Mouse (Mus musculus): ENCODE data around the gene Myadml2. TPM values are rescaled to one million over a fixed set of nuclear protein-coding genes. Genes with fewer than 3 reads are reported as not detected.

Myadml2 gene
- 1 to 10 TPM; 3.9 to 8.7 TPM for total RNA-seq (2021)
- long read RNA-seq, experiment 1, partial matches to known transcripts: 0 of 2 reads
- long read RNA-seq, experiment 1, other reads (novel, unspliced or antisense): 2 of 2 reads
- long read RNA-seq, experiment 2, partial matches to known transcripts: 0 of 10 reads
- long read RNA-seq, experiment 2, other reads (novel, unspliced or antisense): 10 of 10 reads

GRCm38 (mm10) chr11:120648001-120648476, at the start of gene Myadml2:
Gene Myadml2 (minus strand): TSS chr11:120648158.
- H3K4me3 ChIP-seq: peak within 1 kb of the TSS; percentile 54
- peak within 1 kb of the TSS; percentile 97 for H3K27ac ChIP-seq
- 0 out of 2 replicates have a peak, but pooled peaks have one; percentile 9 for TF ChIP-seq CTCF (conservative IDR thresholded peaks at IDR 0.05)
- peak in 1 of 2 experiments; percentile 53 for DNase-seq (ENCODE audit: low spot score in 2 of 2)

GRCm38 (mm10) chr11:120697741-120698140, 49.8 kb upstream of the Myadml2 start:
- no peak for DNase-seq (ENCODE audit: low spot score in 2 of 2)
- Histone ChIP-seq H3K27ac (peak overlapping the region; percentile 53; the same call in 1 of the 2 replicates), H3K4me3 (no peak overlapping the region)
- TF ChIP-seq CTCF (conservative IDR thresholded peaks at IDR 0.05): no peak

GRCm38 (mm10) chr11:120696568-120696967, 48.6 kb upstream of the Myadml2 start:
- peak; percentile 68 for TF ChIP-seq CTCF (conservative IDR thresholded peaks at IDR 0.05)
- no peak for DNase-seq (ENCODE audit: low spot score in 2 of 2)
- 0 out of 2 replicates have a peak overlapping the region, but pooled peaks have one; percentile 55 for H3K27ac ChIP-seq

GRCm38 (mm10) chr11:120695641-120696040, 47.7 kb upstream of the Myadml2 start:
- peak overlapping the region; percentile 55; the same call in 1 of the 2 replicates for H3K27ac ChIP-seq
- H3K4me3 ChIP-seq: no peak overlapping the region
- no peak for TF ChIP-seq CTCF (conservative IDR thresholded peaks at IDR 0.05)
- no peak for DNase-seq (ENCODE audit: low spot score in 2 of 2)

More at GRCm38 (mm10) chr11:120696568-120696967, 48.6 kb upstream of the Myadml2 start:
- no peak overlapping the region for H3K4me3 ChIP-seq

- no peak for DNase-seq (ENCODE audit: low spot score in 2 of 2)
- TF ChIP-seq CTCF (conservative IDR thresholded peaks at IDR 0.05): no peak
- Histone ChIP-seq H3K4me3 (no peak overlapping the region), H3K27ac (peak overlapping the region; percentile 61; the same call in 1 of the 2 replicates)
Measured at GRCm38 (mm10) chr11:120695184-120695583, 47.2 kb upstream of the Myadml2 start.

GRCm38 (mm10) chr11:120693461-120693860, 45.5 kb upstream of the Myadml2 start:
- no peak for DNase-seq (ENCODE audit: low spot score in 2 of 2)
- H3K27ac ChIP-seq: 0 out of 2 replicates have a peak overlapping the region, but pooled peaks have one; percentile 64
- no peak for TF ChIP-seq CTCF (conservative IDR thresholded peaks at IDR 0.05)
- no peak overlapping the region for H3K4me3 ChIP-seq

- TF ChIP-seq CTCF (conservative IDR thresholded peaks at IDR 0.05): peak; percentile 42
- peak overlapping the region; percentile 64 for H3K27ac ChIP-seq
- no peak overlapping the region for H3K4me3 ChIP-seq
- no peak for DNase-seq (ENCODE audit: low spot score in 2 of 2)
Measured at GRCm38 (mm10) chr11:120692471-120693011, 44.6 kb upstream of the Myadml2 start.

GRCm38 (mm10) chr11:120689365-120689764, 41.4 kb upstream of the Myadml2 start:
- Histone ChIP-seq H3K27ac (no peak overlapping the region), H3K4me3 (no peak overlapping the region)
- no peak for TF ChIP-seq CTCF (conservative IDR thresholded peaks at IDR 0.05)
- no peak for DNase-seq (ENCODE audit: low spot score in 2 of 2)

GRCm38 (mm10) chr11:120686650-120687272, 38.8 kb upstream of the Myadml2 start:
- no peak for TF ChIP-seq CTCF (conservative IDR thresholded peaks at IDR 0.05)

GRCm38 (mm10) chr11:120684660-120685059, 36.7 kb upstream of the Myadml2 start:
- Histone ChIP-seq H3K27ac (no peak overlapping the region), H3K4me3 (no peak overlapping the region)
- DNase-seq (ENCODE audit: low spot score in 2 of 2): no peak
- TF ChIP-seq CTCF (conservative IDR thresholded peaks at IDR 0.05): no peak

More at GRCm38 (mm10) chr11:120686650-120687272, 38.8 kb upstream of the Myadml2 start:
- DNase-seq (ENCODE audit: low spot score in 2 of 2): no peak
- H3K27ac ChIP-seq: peak overlapping the region; percentile 74
- H3K4me3 ChIP-seq: no peak overlapping the region

- Histone ChIP-seq H3K27ac (no peak overlapping the region), H3K4me3 (no peak overlapping the region)
- peak; percentile 25; the same call in 1 of the 2 replicates for TF ChIP-seq CTCF (conservative IDR thresholded peaks at IDR 0.05)
- DNase-seq (ENCODE audit: low spot score in 2 of 2): no peak
Measured at GRCm38 (mm10) chr11:120684086-120684485, 36.1 kb upstream of the Myadml2 start.

- DNase-seq (ENCODE audit: low spot score in 2 of 2): no peak
- no peak overlapping the region for H3K27ac ChIP-seq
- TF ChIP-seq CTCF (conservative IDR thresholded peaks at IDR 0.05): no peak
- H3K4me3 ChIP-seq: no peak overlapping the region
Measured at GRCm38 (mm10) chr11:120683536-120683935, 35.6 kb upstream of the Myadml2 start.

- TF ChIP-seq CTCF (conservative IDR thresholded peaks at IDR 0.05): no peak
- DNase-seq (ENCODE audit: low spot score in 2 of 2): no peak
- H3K4me3 ChIP-seq: no peak overlapping the region
- no peak overlapping the region for H3K27ac ChIP-seq
Measured at GRCm38 (mm10) chr11:120682683-120683082, 34.7 kb upstream of the Myadml2 start.
